Mouse (Mus musculus): ENCODE results near the gene S100a3.

Gene S100a3

GRCm38 (mm10) chr3:90560008-90560628, at the start of gene S100a3:
Gene S100a3, plus strand, starts transcription at chr3:90560578.
- DNase-seq: no peak

GRCm38 (mm10) chr3:90512276-90512675, 48.1 kb upstream of the S100a3 start:
- DNase-seq: no peak

GRCm38 (mm10) chr3:90512948-90513642, 47.3 kb upstream of the S100a3 start:
- DNase-seq: no peak

- peak; percentile 86 for DNase-seq
These were observed 46.4 kb upstream of the S100a3 start, which contains the start of the genes S100a1 and S100a13 for GRCm38 (mm10) chr3:90513796-90514590. Gene S100a1, minus strand, starts transcription at chr3:90514392. Gene S100a13, plus strand, starts transcription at chr3:90514435.

- DNase-seq: peak; percentile 77
These were observed 45.7 kb upstream of the S100a3 start for GRCm38 (mm10) chr3:90514691-90515090.

GRCm38 (mm10) chr3:90515242-90515641, 45.1 kb upstream of the S100a3 start:
- peak; percentile 55 for DNase-seq

- no peak for DNase-seq
These were observed 44.6 kb upstream of the S100a3 start for GRCm38 (mm10) chr3:90515789-90516188.

- DNase-seq: no peak
These were observed 42.7 kb upstream of the S100a3 start for GRCm38 (mm10) chr3:90517711-90518110.

GRCm38 (mm10) chr3:90525421-90525820, 35.0 kb upstream of the S100a3 start:
- peak; percentile 45 for DNase-seq

GRCm38 (mm10) chr3:90526076-90526475, 34.3 kb upstream of the S100a3 start:
- no peak for DNase-seq

- no peak for DNase-seq
These were observed 33.8 kb upstream of the S100a3 start, which contains the start of gene S100a14 for GRCm38 (mm10) chr3:90526580-90526979. Gene S100a14, plus strand, starts transcription at chr3:90526856.

GRCm38 (mm10) chr3:90527291-90527873, 33.0 kb upstream of the S100a3 start:
- no peak for DNase-seq

- DNase-seq: no peak
These were observed 28.7 kb upstream of the S100a3 start for GRCm38 (mm10) chr3:90531713-90532112.

GRCm38 (mm10) chr3:90535446-90535845, 24.9 kb upstream of the S100a3 start:
- no peak for DNase-seq

GRCm38 (mm10) chr3:90537141-90537904, 23.1 kb upstream of the S100a3 start, which contains the start of gene S100a16:
Gene S100a16, plus strand, starts transcription at chr3:90537254.
- peak; percentile 87 for DNase-seq

GRCm38 (mm10) chr3:90537905-90538296, 22.5 kb upstream of the S100a3 start:
- DNase-seq: no peak

GRCm38 (mm10) chr3:90540904-90541303, 19.5 kb upstream of the S100a3 start:
- peak; percentile 45 for DNase-seq

- no peak for DNase-seq
These were observed 10.5 kb upstream of the S100a3 start for GRCm38 (mm10) chr3:90549676-90550420.

- no peak for DNase-seq
These were observed 10.0 kb upstream of the S100a3 start for GRCm38 (mm10) chr3:90550421-90550790.

- DNase-seq: no peak
These were observed 8.1 kb upstream of the S100a3 start for GRCm38 (mm10) chr3:90552231-90552630.

GRCm38 (mm10) chr3:90555954-90556353, 4.4 kb upstream of the S100a3 start:
- no peak for DNase-seq

- DNase-seq: no peak
These were observed 14.3 kb downstream of the S100a3 start for GRCm38 (mm10) chr3:90574691-90575090.
